Mouse (Mus musculus): Measurements from ENCODE around the gene Slc35d2. TPM values are rescaled to one million over a fixed set of nuclear protein-coding genes. Genes with fewer than 3 reads are reported as not detected.

The Slc35d2 gene
- polyA plus RNA-seq (2012; rRNA removed) (6.4 and 8.3 TPM in 2 replicates), polyA plus RNA-seq (2014; fragmentation: Nextera tagmentation; extraction: Ambion mirVana) (5.5 and 6.0 TPM in 2 replicates)

GRCm38 (mm10) chr13:64128858-64129615 is at the start of gene Slc35d2:
Slc35d2 (minus strand) TSS chr13:64129368.
- Histone ChIP-seq H3K27me3 (ENCODE audit: control insufficient read depth, insufficient read depth, low read length) (no peaks in the 10 kb centered on the region), H3K4me1 (ENCODE audit: control insufficient read depth, insufficient read depth, low read length) (no peaks in the 10 kb centered on the region), H3K9me3 (ENCODE audit: control insufficient read depth, low read length) (no peaks in the 10 kb centered on the region), H3K4me3 (replicated peaks; ENCODE audit: low read length) (peak within 1 kb of the TSS; percentile 60), H3K9ac (ENCODE audit: low read depth, low read length, severe bottlenecking) (peak within 1 kb of the TSS; percentile 65), H3K27ac (replicated peaks; ENCODE audit: low read depth, low read length) (peak within 1 kb of the TSS; percentile 9), H3K4me2 (replicated peaks; ENCODE audit: low read depth, low read length, severe bottlenecking) (peak within 1 kb of the TSS; percentile 62), H3K36me3 (ENCODE audit: control insufficient read depth, insufficient read depth, low read length) (0 out of 2 replicates have a peak, but pooled peaks cover 10% of the 10 kb centered on the region)
- no peak for TF ChIP-seq POLR2A (IDR thresholded peaks at IDR 0.05; ENCODE audit: borderline replicate concordance, extremely low read depth, insufficient read depth, insufficient read length)
- DNase-seq (ENCODE audit: low spot score) (no peak), ATAC-seq (ENCODE audit: low FRiP score, low read depth) (peak; percentile 81)
- WGBS = 14% methylated on average over 31 of the region's 44 CpGs

DNA sequence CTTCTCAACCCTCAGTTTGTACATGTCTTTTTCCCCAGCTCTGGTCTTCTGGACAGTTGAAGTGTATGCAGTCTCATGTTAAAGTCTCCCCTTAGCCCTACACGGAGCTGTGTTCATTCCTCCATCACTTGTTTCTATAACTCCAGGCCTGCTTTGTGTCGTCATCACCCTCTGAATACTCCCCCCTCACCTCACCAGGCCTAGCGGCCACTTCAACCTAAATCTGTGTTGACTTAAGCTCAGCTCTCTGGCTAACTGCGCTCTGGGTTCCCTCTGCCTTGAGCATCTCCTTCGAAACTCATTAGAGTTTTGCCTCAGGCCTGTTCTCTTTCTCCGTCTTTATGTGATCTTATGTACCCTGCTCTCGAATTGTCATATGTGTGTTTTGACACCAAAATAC is 48.8 kb upstream of the Slc35d2 start:
- H3K27ac ChIP-seq (replicated peaks; ENCODE audit: low read depth, low read length) = no peak overlapping the region
- no peak for ATAC-seq (ENCODE audit: low FRiP score, low read depth)
- TF ChIP-seq POLR2A (IDR thresholded peaks at IDR 0.05; ENCODE audit: borderline replicate concordance, extremely low read depth, insufficient read depth, insufficient read length) = no peak
- H3K9ac ChIP-seq (ENCODE audit: low read depth, low read length, severe bottlenecking) = no peak overlapping the region
- 80% methylated on average over 7 of the region's 7 CpGs for WGBS
- no peak for DNase-seq (ENCODE audit: low spot score)
- H3K4me1 ChIP-seq (ENCODE audit: control insufficient read depth, insufficient read depth, low read length) = no peaks in the 10 kb centered on the region
- no peaks in the 10 kb centered on the region for H3K9me3 ChIP-seq (ENCODE audit: control insufficient read depth, low read length)
- peaks cover 36% of the 10 kb centered on the region for H3K36me3 ChIP-seq (ENCODE audit: control insufficient read depth, insufficient read depth, low read length)
- H3K4me3 ChIP-seq (replicated peaks; ENCODE audit: low read length) = no peak overlapping the region
- no peaks in the 10 kb centered on the region for H3K27me3 ChIP-seq (ENCODE audit: control insufficient read depth, insufficient read depth, low read length)
- H3K4me2 ChIP-seq (replicated peaks; ENCODE audit: low read depth, low read length, severe bottlenecking) = no peak overlapping the region

DNA sequence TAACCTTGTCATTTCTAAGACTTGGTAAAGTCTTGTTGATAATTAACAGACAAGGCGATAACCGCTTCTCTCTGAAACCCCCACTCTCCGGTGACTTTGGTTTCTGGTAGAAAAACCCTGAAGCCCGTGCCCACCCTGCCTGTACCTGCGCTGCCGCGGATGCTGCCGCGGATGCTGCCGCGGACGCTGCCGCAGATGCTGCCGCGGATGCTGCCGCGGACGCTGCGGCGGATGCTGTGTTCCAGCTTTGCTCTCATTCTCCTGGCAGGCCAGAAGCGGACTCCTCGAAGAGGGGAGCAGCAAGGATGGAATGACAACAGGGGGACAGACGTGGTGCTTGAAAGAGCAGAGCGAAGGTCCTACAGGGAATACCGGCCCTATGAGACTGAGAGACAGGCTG is 40.6 kb upstream of the Slc35d2 start:
- ATAC-seq (ENCODE audit: low FRiP score, low read depth) (no peak), DNase-seq (ENCODE audit: low spot score) (no peak)
- 97% methylated on average over 25 of the region's 25 CpGs for WGBS
- peaks cover 36% of the 10 kb centered on the region for H3K36me3 ChIP-seq (ENCODE audit: control insufficient read depth, insufficient read depth, low read length)
- no peaks in the 10 kb centered on the region for H3K4me1 ChIP-seq (ENCODE audit: control insufficient read depth, insufficient read depth, low read length)
- no peak for TF ChIP-seq POLR2A (IDR thresholded peaks at IDR 0.05; ENCODE audit: borderline replicate concordance, extremely low read depth, insufficient read depth, insufficient read length)
- H3K27me3 ChIP-seq (ENCODE audit: control insufficient read depth, insufficient read depth, low read length) = no peaks in the 10 kb centered on the region
- H3K9me3 ChIP-seq (ENCODE audit: control insufficient read depth, low read length) = peaks cover 67% of the 10 kb centered on the region
- H3K4me2 ChIP-seq (replicated peaks; ENCODE audit: low read depth, low read length, severe bottlenecking) = no peak overlapping the region
- no peak overlapping the region for H3K4me3 ChIP-seq (replicated peaks; ENCODE audit: low read length)
- no peak overlapping the region for H3K27ac ChIP-seq (replicated peaks; ENCODE audit: low read depth, low read length)
- H3K9ac ChIP-seq (ENCODE audit: low read depth, low read length, severe bottlenecking) = no peak overlapping the region

GRCm38 (mm10) chr13:64163147-64163715 is 34.1 kb upstream of the Slc35d2 start:
- Histone ChIP-seq H3K4me1 (ENCODE audit: control insufficient read depth, insufficient read depth, low read length) (peaks cover 13% of the 10 kb centered on the region), H3K4me2 (replicated peaks; ENCODE audit: low read depth, low read length, severe bottlenecking) (peak overlapping the region; percentile 99), H3K4me3 (replicated peaks; ENCODE audit: low read length) (peak overlapping the region; percentile 85), H3K27me3 (ENCODE audit: control insufficient read depth, insufficient read depth, low read length) (no peaks in the 10 kb centered on the region), H3K9ac (ENCODE audit: low read depth, low read length, severe bottlenecking) (peak overlapping the region; percentile 89; the same call in 1 of the 2 replicates), H3K27ac (replicated peaks; ENCODE audit: low read depth, low read length) (no peak overlapping the region), H3K9me3 (ENCODE audit: control insufficient read depth, low read length) (peaks cover 24% of the 10 kb centered on the region), H3K36me3 (ENCODE audit: control insufficient read depth, insufficient read depth, low read length) (no peaks in the 10 kb centered on the region)
- DNase-seq (ENCODE audit: low spot score) (no peak), ATAC-seq (ENCODE audit: low FRiP score, low read depth) (no peak)
- 34% methylated on average over 13 of the region's 13 CpGs for WGBS
- no peak for TF ChIP-seq POLR2A (IDR thresholded peaks at IDR 0.05; ENCODE audit: borderline replicate concordance, extremely low read depth, insufficient read depth, insufficient read length)

DNA sequence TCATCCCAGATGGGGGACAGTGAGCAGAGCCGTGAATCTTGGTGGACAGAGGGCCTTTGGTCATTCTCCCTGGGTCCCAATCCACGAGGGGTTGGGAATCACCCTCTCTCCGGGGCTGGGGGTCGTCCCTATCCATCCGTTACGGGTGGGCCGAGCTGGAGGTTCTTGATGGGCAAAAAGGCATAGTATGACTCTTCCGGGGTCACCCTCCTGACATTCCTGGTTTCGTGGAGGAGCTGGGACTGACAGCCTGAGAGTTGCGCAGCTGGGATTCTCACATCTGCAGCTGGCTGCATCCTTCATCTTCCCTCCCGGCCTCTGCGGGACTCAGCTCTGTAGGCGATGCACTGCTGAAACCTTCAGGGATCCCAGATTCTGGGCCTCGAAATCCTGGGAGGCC is 33.5 kb upstream of the Slc35d2 start:
- no peak; the same call in 1 of the 2 replicates for ATAC-seq (ENCODE audit: low FRiP score, low read depth)
- Histone ChIP-seq H3K9ac (ENCODE audit: low read depth, low read length, severe bottlenecking) (peak overlapping the region; percentile 89), H3K27me3 (ENCODE audit: control insufficient read depth, insufficient read depth, low read length) (no peaks in the 10 kb centered on the region), H3K4me3 (replicated peaks; ENCODE audit: low read length) (peak overlapping the region; percentile 85), H3K36me3 (ENCODE audit: control insufficient read depth, insufficient read depth, low read length) (no peaks in the 10 kb centered on the region), H3K4me2 (replicated peaks; ENCODE audit: low read depth, low read length, severe bottlenecking) (peak overlapping the region; percentile 99), H3K27ac (replicated peaks; ENCODE audit: low read depth, low read length) (no peak overlapping the region), H3K4me1 (ENCODE audit: control insufficient read depth, insufficient read depth, low read length) (peaks cover 13% of the 10 kb centered on the region), H3K9me3 (ENCODE audit: control insufficient read depth, low read length) (peaks cover 21% of the 10 kb centered on the region)
- no peak for TF ChIP-seq POLR2A (IDR thresholded peaks at IDR 0.05; ENCODE audit: borderline replicate concordance, extremely low read depth, insufficient read depth, insufficient read length)
- WGBS = 3% methylated on average over 12 of the region's 14 CpGs
- DNase-seq (ENCODE audit: low spot score) = peak; percentile 13
